Comparison of ENCODE assay signal across 13 mouse cellular contexts in the genomic region with DNA sequence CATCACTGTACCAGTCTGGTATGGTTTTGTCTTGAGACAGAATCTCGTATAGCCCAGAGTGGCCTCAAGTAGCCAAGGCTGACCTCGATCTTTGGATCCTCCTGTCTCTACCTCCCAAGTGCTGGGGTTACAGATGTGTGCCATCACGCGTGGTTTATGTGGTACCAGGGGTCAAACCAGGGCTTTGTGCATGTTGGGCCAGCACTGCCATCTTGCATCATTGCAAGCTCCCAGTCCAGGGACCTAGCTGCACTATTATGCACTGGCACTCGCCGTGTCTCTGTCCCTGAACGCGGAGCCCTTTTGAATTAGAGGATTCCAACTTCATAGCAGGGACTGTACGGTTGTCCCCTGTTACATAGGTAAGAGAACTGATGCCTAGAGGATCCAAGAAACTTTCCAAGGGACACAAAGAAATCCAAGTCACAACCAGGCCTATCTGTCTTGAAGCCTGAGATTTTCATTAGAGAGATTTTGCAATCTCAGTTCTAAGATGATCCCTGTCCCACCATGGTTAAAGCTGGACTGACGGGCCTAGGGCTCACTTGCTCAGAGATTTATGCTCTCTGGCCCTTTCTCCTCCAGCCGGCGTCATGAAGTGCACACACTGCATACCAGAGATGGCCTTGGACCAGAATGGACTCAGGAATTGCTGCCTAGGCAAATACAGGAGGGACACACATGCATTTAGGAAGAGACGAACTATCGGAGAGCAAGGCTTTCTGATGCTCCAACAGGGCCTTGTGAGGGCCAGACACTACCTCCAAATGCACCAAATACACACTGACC.
"Had no signal": no experiment of that assay in that cellular context is flagged by ENCODE, and none has a peak within 500 bp of the region (broad histone marks: within the 10 kb centered on the region; RNA-seq: fewer than 3 reads in every experiment).

No protein-coding gene starts in this region.

- DNase-seq: liver, embryonic 13.5 days; liver, postnatal 0 days; retina, postnatal 1 day; right cerebral cortex, postnatal 14 days; thymus, postnatal 36 days had no signal

- ATAC-seq: intestine, postnatal 0 days; liver, postnatal 0 days; midbrain, embryonic 16.5 days had no signal

- H3K36me3 ChIP-seq: midbrain, embryonic 12.5 days; neural tube, embryonic 13.5 days; stomach, embryonic 15.5 days had no signal

- H3K4me3 ChIP-seq: left cerebral cortex, adult 2 months; limb, embryonic 10.5 days; liver, embryonic 13.5 days; lung, embryonic 15.5 days; midbrain, embryonic 12.5 days; neural tube, embryonic 13.5 days; stomach, embryonic 15.5 days had no signal

- H3K4me2 ChIP-seq: liver, embryonic 13.5 days; lung, embryonic 15.5 days; midbrain, embryonic 12.5 days; neural tube, embryonic 13.5 days; stomach, embryonic 15.5 days had no signal

- H3K27me3 ChIP-seq: liver, embryonic 13.5 days; lung, embryonic 15.5 days; neural tube, embryonic 13.5 days; stomach, embryonic 15.5 days had no signal

- H3K27ac ChIP-seq: left cerebral cortex, adult 2 months; limb, embryonic 10.5 days; liver, embryonic 13.5 days; lung, embryonic 15.5 days; midbrain, embryonic 12.5 days; neural tube, embryonic 13.5 days; stomach, embryonic 15.5 days had no signal

- H3K9ac ChIP-seq: liver, embryonic 13.5 days; liver, postnatal 0 days; lung, embryonic 15.5 days; midbrain, embryonic 12.5 days; neural tube, embryonic 13.5 days; stomach, embryonic 15.5 days had no signal

- H3K9me3 ChIP-seq: limb, embryonic 10.5 days; liver, embryonic 13.5 days; lung, embryonic 15.5 days; midbrain, embryonic 12.5 days; neural tube, embryonic 13.5 days; stomach, embryonic 15.5 days had no signal
